Mouse (Mus musculus): ENCODE results near the gene Celf6. TPM values are rescaled to one million over a fixed set of nuclear protein-coding genes. Genes with fewer than 3 reads are reported as not detected.

Gene Celf6
- polyA plus RNA-seq, 1 experiment from 2014 or later = 1.0 TPM

- 61% methylated on average over 5 of the region's 5 CpGs for WGBS
- Histone ChIP-seq H3K36me3 (no peaks in the 10 kb centered on the region), H3K4me1 (peaks cover 9% of the 10 kb centered on the region), H3K27me3 (peaks cover 16% of the 10 kb centered on the region), H3K27ac (no peak overlapping the region), H3K4me2 (no peak overlapping the region), H3K9me3 (no peaks in the 10 kb centered on the region), H3K9ac (no peak overlapping the region), H3K4me3 (no peak overlapping the region)
- ATAC-seq (ENCODE audit: insufficient number of reproducible peaks, insufficient read depth, low FRiP score, low TSS enrichment, low read depth) = no peak
Observed at GRCm38 (mm10) chr9:59588252-59588651, 10.5 kb downstream of the Celf6 start.

GRCm38 (mm10) chr9:59588710-59589671 is 11.3 kb downstream of the Celf6 start:
- no peaks in the 10 kb centered on the region for H3K36me3 ChIP-seq
- H3K27ac ChIP-seq = no peak overlapping the region
- peaks cover 9% of the 10 kb centered on the region for H3K4me1 ChIP-seq
- peaks cover 16% of the 10 kb centered on the region for H3K27me3 ChIP-seq
- no peaks in the 10 kb centered on the region for H3K9me3 ChIP-seq
- no peak overlapping the region for H3K9ac ChIP-seq
- 35% methylated on average over 12 of the region's 12 CpGs for WGBS
- ATAC-seq (ENCODE audit: insufficient number of reproducible peaks, insufficient read depth, low FRiP score, low TSS enrichment, low read depth) = no peak
- H3K4me2 ChIP-seq = no peak overlapping the region
- H3K4me3 ChIP-seq = no peak overlapping the region

- 77% methylated on average over 10 of the region's 10 CpGs for WGBS
- Histone ChIP-seq H3K36me3 (no peaks in the 10 kb centered on the region), H3K27ac (no peak overlapping the region), H3K27me3 (peaks cover 12% of the 10 kb centered on the region), H3K9ac (no peak overlapping the region), H3K4me1 (peaks cover 6% of the 10 kb centered on the region), H3K4me2 (no peak overlapping the region), H3K4me3 (no peak overlapping the region), H3K9me3 (no peaks in the 10 kb centered on the region)
- no peak for ATAC-seq (ENCODE audit: insufficient number of reproducible peaks, insufficient read depth, low FRiP score, low TSS enrichment, low read depth)
Observed at GRCm38 (mm10) chr9:59589703-59590439, 12.2 kb downstream of the Celf6 start.

- no peaks in the 10 kb centered on the region for H3K4me1 ChIP-seq
- H3K36me3 ChIP-seq = no peaks in the 10 kb centered on the region
- WGBS = 72% methylated on average over 8 of the region's 8 CpGs
- H3K9me3 ChIP-seq = no peaks in the 10 kb centered on the region
- peaks cover 31% of the 10 kb centered on the region for H3K27me3 ChIP-seq
- ATAC-seq (ENCODE audit: insufficient number of reproducible peaks, insufficient read depth, low FRiP score, low TSS enrichment, low read depth) = no peak
- H3K27ac ChIP-seq = no peak overlapping the region
- no peak overlapping the region for H3K4me2 ChIP-seq
- H3K9ac ChIP-seq = no peak overlapping the region
- no peak overlapping the region for H3K4me3 ChIP-seq
Observed at GRCm38 (mm10) chr9:59601661-59602060, 23.9 kb downstream of the Celf6 start.

DNA sequence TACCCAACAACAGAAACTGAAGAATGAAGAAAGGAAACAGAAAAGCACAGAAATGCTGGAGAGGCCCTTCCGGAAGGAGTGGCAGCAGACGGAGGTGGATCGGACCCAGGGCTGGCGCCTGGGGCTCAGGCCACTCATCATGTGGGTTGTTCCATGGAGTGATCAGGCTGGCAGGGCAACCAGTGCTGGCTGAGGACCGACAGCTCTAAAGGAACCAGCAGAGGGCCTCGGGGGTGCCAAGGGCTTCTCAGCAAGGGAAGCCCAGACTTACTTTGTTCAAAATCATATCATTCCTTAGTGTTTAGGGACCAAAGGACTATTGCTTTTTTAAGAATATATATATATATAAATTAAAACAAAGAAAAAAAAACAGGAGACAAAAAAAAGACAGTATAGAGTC is 28.2 kb downstream of the Celf6 start:
- Histone ChIP-seq H3K4me1 (peaks cover 5% of the 10 kb centered on the region; the same call in 1 of the 2 replicates), H3K9ac (no peak overlapping the region), H3K27ac (no peak overlapping the region), H3K9me3 (no peaks in the 10 kb centered on the region), H3K4me2 (no peak overlapping the region), H3K27me3 (peaks cover 25% of the 10 kb centered on the region), H3K4me3 (no peak overlapping the region), H3K36me3 (no peaks in the 10 kb centered on the region)
- WGBS = 58% methylated on average over 6 of the region's 6 CpGs
- no peak for ATAC-seq (ENCODE audit: insufficient number of reproducible peaks, insufficient read depth, low FRiP score, low TSS enrichment, low read depth)

DNA sequence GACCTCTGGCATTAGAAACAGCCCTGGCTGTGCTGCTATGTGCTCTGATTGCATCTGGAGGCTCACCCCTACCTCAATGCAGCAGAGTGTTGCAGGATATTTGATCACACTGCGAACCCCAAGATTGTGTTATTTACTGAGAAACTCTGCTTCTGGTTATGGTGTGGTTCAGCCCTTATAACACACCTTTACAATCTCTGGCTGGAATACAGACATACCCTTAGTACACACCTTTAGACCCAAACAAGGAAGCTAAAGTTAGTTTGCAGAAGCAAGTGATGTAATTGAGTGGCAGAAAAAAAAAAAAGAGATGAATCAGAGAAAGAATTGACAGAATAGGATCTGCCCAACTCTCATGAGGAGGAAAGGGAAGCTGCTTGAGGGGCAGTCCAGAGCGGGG is 33.2 kb downstream of the Celf6 start:
- WGBS = 88% methylated on average over 2 of the region's 2 CpGs
- Histone ChIP-seq H3K27ac (no peak overlapping the region), H3K9me3 (no peaks in the 10 kb centered on the region), H3K4me3 (no peak overlapping the region), H3K9ac (no peak overlapping the region), H3K36me3 (no peaks in the 10 kb centered on the region), H3K4me2 (no peak overlapping the region), H3K27me3 (no peaks in the 10 kb centered on the region), H3K4me1 (peaks cover 5% of the 10 kb centered on the region; the same call in 1 of the 2 replicates)
- ATAC-seq (ENCODE audit: insufficient number of reproducible peaks, insufficient read depth, low FRiP score, low TSS enrichment, low read depth) = no peak

DNA sequence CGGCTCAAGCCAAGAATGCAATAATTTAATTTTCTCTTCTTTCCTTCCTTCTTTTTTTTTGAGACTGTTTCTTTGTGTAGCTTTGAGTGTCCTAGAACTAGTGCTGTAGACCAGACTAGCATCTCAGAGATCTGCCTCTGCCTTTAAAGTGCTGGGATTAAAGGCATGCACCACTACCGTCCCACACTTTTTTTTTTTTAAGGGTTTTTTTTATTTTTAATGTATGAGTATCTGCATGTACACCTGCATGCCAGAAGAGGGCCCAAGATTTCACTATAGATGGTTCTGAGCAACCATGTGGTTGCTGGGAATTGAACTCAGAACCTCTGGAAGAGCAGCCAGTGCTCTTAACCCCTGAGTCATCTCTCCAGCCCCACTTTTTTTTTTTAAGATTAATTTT is 38.1 kb downstream of the Celf6 start:
- no peak overlapping the region for H3K27ac ChIP-seq
- H3K9ac ChIP-seq = no peak overlapping the region
- WGBS = 67% methylated on average over 2 of the region's 2 CpGs
- H3K4me1 ChIP-seq = peaks cover 26% of the 10 kb centered on the region
- no peak overlapping the region for H3K4me2 ChIP-seq
- no peaks in the 10 kb centered on the region for H3K36me3 ChIP-seq
- H3K27me3 ChIP-seq = no peaks in the 10 kb centered on the region
- H3K9me3 ChIP-seq = no peaks in the 10 kb centered on the region
- no peak for ATAC-seq (ENCODE audit: insufficient number of reproducible peaks, insufficient read depth, low FRiP score, low TSS enrichment, low read depth)
- no peak overlapping the region for H3K4me3 ChIP-seq

DNA sequence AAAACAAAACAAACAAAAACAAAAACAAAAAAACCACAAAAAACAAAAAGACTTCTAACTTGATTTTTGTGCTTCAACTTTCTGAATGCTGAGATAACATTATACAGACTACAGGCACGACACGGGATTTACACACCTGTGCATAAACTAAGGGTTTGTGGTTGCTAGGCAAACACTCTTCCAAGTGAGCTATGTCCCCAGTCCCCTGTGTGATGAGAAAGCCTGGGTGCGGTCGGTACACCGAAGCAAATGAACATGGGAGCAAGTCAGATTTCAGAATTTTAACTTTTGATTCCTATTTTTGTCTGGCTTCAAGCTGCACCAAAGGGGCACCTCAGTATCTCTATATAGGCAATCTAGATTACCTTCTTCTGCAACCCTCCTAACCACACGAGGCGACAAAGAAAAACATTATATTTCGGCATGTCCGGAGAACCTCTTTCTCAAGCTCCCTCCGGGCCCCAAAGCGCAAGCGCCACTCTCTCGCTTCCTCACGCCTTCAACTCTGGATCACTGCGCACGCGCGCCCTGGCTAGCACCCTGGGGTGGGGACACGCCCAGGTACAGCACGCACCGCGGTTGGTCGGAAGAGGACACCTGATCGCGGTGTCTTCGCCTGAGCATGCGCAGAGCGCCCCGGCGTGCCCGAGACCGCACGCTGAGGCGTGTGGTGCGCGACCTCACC is 39.0 kb downstream of the Celf6 start, which contains the start of gene Parp6:
Gene Parp6 (plus strand): TSS at position 663 of the 685 bp plus-strand sequence.
- H3K4me2 ChIP-seq = peak within 1 kb of the TSS; percentile 69
- H3K4me1 ChIP-seq = peaks cover 26% of the 10 kb centered on the region
- 1% methylated on average over 36 of the region's 36 CpGs for WGBS
- peak within 1 kb of the TSS; percentile 91 for H3K27ac ChIP-seq
- H3K9me3 ChIP-seq = no peaks in the 10 kb centered on the region
- H3K9ac ChIP-seq = peak within 1 kb of the TSS; percentile 94
- H3K36me3 ChIP-seq = no peaks in the 10 kb centered on the region
- peak within 1 kb of the TSS; percentile 97 for H3K4me3 ChIP-seq
- peak; percentile 99 for ATAC-seq (ENCODE audit: insufficient number of reproducible peaks, insufficient read depth, low FRiP score, low TSS enrichment, low read depth)
- no peaks in the 10 kb centered on the region for H3K27me3 ChIP-seq

DNA sequence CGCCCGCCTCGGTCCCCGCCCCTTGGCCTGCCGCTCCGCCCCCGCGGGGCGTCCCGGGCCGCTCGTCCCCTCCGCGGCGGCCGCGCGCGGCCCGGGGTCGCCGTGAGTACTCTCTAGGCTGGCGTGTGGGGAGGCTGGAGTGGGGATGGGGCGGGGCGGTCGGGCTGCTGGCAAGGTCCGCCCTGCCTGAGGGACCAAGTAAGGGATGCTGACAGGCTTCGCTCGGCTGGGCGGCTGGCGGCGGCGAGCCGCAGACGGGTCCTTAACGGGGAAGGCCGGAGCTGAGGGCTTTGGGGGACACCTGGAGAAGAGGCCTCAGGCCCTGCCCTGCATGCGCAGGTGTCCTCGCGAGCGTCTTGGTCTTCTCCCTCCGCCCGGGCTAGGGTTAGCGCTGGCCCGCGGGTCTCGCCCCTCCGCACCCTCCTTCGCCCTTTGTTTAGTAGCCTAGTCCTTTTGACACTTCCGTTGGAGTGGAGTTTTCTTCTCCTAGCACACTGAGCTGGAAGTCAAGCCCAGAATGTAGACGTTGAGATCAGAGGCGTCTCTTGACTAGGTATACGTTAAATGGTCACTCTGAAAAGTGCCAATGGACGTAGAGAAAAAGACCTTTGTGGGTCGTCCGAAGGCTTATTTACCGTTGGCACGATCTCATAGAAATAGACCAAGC is 39.7 kb downstream of the Celf6 start:
- peaks cover 26% of the 10 kb centered on the region for H3K4me1 ChIP-seq
- peak overlapping the region; percentile 69 for H3K4me2 ChIP-seq
- ATAC-seq (ENCODE audit: insufficient number of reproducible peaks, insufficient read depth, low FRiP score, low TSS enrichment, low read depth) = no peak; the same call in 1 of the 2 replicates
- no peaks in the 10 kb centered on the region for H3K9me3 ChIP-seq
- H3K27me3 ChIP-seq = no peaks in the 10 kb centered on the region
- WGBS = under 1% methylated on average over 58 of the region's 58 CpGs
- peak overlapping the region; percentile 97 for H3K4me3 ChIP-seq
- H3K9ac ChIP-seq = peak overlapping the region; percentile 94
- H3K27ac ChIP-seq = peak overlapping the region; percentile 91
- H3K36me3 ChIP-seq = peaks cover 6% of the 10 kb centered on the region

DNA sequence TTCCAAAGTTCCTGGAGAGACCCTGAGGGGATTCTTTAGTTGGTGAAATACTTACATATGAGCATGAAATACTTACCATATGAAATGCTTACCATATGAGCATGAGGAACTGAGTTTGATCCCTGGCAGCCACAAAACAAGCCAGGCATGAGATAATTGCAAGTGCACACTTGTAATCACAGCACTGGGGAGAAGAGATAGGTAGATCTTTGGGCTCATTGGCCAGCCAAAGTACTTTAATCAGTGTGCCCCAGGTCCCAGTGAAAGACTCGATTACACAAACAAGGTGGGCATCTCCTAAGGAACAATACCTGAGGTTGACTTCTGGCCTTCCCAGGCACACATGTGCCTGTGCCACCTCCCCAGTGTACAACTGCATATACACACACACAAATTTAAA is 60.7 kb downstream of the Celf6 start:
- H3K4me2 ChIP-seq = no peak overlapping the region
- H3K36me3 ChIP-seq = peaks cover 73% of the 10 kb centered on the region
- no peaks in the 10 kb centered on the region for H3K27me3 ChIP-seq
- WGBS = 50% methylated on average over 1 of the region's 1 CpGs
- H3K4me1 ChIP-seq = peaks cover 3% of the 10 kb centered on the region; the same call in 1 of the 2 replicates
- H3K9ac ChIP-seq = no peak overlapping the region
- no peak overlapping the region; the same call in 1 of the 2 replicates for H3K27ac ChIP-seq
- H3K4me3 ChIP-seq = no peak overlapping the region
- H3K9me3 ChIP-seq = no peaks in the 10 kb centered on the region
- ATAC-seq (ENCODE audit: insufficient number of reproducible peaks, insufficient read depth, low FRiP score, low TSS enrichment, low read depth) = no peak

GRCm38 (mm10) chr9:59639936-59640335 is 62.2 kb downstream of the Celf6 start:
- Histone ChIP-seq H3K27ac (no peak overlapping the region), H3K9me3 (no peaks in the 10 kb centered on the region), H3K27me3 (no peaks in the 10 kb centered on the region), H3K4me3 (no peak overlapping the region), H3K36me3 (peaks cover 65% of the 10 kb centered on the region), H3K9ac (no peak overlapping the region), H3K4me2 (no peak overlapping the region), H3K4me1 (peaks cover 3% of the 10 kb centered on the region; the same call in 1 of the 2 replicates)
- WGBS = 87% methylated on average over 4 of the region's 4 CpGs
- ATAC-seq (ENCODE audit: insufficient number of reproducible peaks, insufficient read depth, low FRiP score, low TSS enrichment, low read depth) = no peak
